Mouse (Mus musculus) heart, embryonic 13.5 days (tissue): ENCODE results near the gene Fam78a. TPM values are rescaled to one million over a fixed set of nuclear protein-coding genes. Genes with fewer than 3 reads are reported as not detected.
"Not testable (repeated sequence)": the region's sequence is repeated elsewhere in the genome, so short reads cannot be mapped to it uniquely, and the experiment has no call there.

Source experiments
- ATAC-seq: fragments of 200-750 bp; cut with Nextera tagmentation; 2 replicates; pipeline ENCODE4 v1.8.0; 2017; ENCODE audit warnings: moderate TSS enrichment; ENCODE audit not compliant: insufficient number of reproducible peaks, low FRiP score, low TSS enrichment; ENCODE audit errors: extremely low read depth
- H3K27ac ChIP-seq: fragments of 300-500 bp; sonication (generic); replicated peaks from 2 replicates; pipeline ENCODE4 v1.5.1; 2015; ENCODE audit warnings: moderate library complexity, mild to moderate bottlenecking, inconsistent platforms
- H3K27me3 ChIP-seq: fragments of 300-500 bp; sonication (generic); replicated peaks from 2 replicates; pipeline ENCODE4 v1.6.1; 2015; ENCODE audit warnings: mild to moderate bottlenecking, inconsistent platforms
- H3K36me3 ChIP-seq: fragments of 300-500 bp; sonication (generic); 2 replicates; pipeline ENCODE4 v1.6.1; 2015; ENCODE audit warnings: mild to moderate bottlenecking, inconsistent platforms
- H3K4me1 ChIP-seq: fragments of 300-500 bp; sonication (generic); 2 replicates; pipeline ENCODE4 v1.6.1; 2015; ENCODE audit warnings: inconsistent platforms
- H3K4me2 ChIP-seq: fragments of 300-500 bp; sonication (generic); 2 replicates; pipeline ENCODE4 v1.6.1; 2015; ENCODE audit warnings: inconsistent platforms, mild to moderate bottlenecking, moderate library complexity
- H3K4me3 ChIP-seq: fragments of 300-500 bp; sonication (generic); 2 replicates; pipeline ENCODE4 v1.5.1; 2015; ENCODE audit warnings: moderate library complexity, mild to moderate bottlenecking, inconsistent platforms
- H3K9ac ChIP-seq: fragments of 300-500 bp; sonication (generic); 2 replicates; pipeline ENCODE4 v1.6.1; 2015; ENCODE audit warnings: inconsistent platforms, mild to moderate bottlenecking, moderate library complexity
- H3K9me3 ChIP-seq: fragments of 300-500 bp; sonication (generic); 2 replicates; pipeline ENCODE4 v1.6.1; 2016; ENCODE audit warnings: inconsistent platforms
- WGBS: fragments of 180-500 bp; shearing (Covaris S2); methylation state at CpG from one replicate; pipeline ENCODE4 v1.1.7; 2015; ENCODE audit warnings: mixed read lengths; 5-methylcytosine and 5-hydroxymethylcytosine counted together
- polyA plus RNA-seq: library from polyadenylated mRNA; unstranded; fragments of >200 nt; fragmentation: Nextera tagmentation; extraction: Ambion mirVana; gene quantifications from 2 replicates; pipeline ENCODE4 v1.2.1, GENCODE M21; 2015

The Fam78a gene
- polyA plus RNA-seq, 1 experiment from 2014 or later, result 29.3 TPM

DNA sequence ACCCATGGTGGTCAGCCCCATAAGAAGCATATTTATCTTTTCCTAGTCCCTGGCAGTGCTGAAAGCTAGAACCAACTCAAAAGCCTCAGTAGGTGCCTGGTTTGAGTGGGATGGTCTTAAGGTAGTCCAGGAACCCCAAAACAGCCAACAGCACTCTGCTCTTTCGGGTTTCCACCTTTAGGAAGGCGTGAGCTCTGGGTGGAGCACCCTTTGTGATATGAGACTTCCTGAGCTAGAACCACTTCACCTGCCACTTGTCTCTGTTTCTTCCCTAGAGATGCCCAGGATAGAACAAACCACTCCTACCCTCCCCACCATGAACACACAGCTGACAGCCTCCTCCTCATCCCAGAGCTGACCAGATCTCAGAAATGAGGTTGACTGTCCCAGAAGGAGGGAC is 27.3 kb downstream of the Fam78a start:
- Histone ChIP-seq H3K27me3 (no peaks in the 10 kb centered on the region), H3K4me1 (peaks cover 79% of the 10 kb centered on the region), H3K4me2 (no peak overlapping the region), H3K36me3 (peaks cover 8% of the 10 kb centered on the region), H3K9ac (0 out of 2 replicates have a peak overlapping the region, but pooled peaks have one; percentile 61), H3K9me3 (no peaks in the 10 kb centered on the region), H3K4me3 (no peak overlapping the region), H3K27ac (peak overlapping the region; percentile 96)
- WGBS, result 65% methylated on average over 2 of the region's 2 CpGs
- ATAC-seq, result no peak

DNA sequence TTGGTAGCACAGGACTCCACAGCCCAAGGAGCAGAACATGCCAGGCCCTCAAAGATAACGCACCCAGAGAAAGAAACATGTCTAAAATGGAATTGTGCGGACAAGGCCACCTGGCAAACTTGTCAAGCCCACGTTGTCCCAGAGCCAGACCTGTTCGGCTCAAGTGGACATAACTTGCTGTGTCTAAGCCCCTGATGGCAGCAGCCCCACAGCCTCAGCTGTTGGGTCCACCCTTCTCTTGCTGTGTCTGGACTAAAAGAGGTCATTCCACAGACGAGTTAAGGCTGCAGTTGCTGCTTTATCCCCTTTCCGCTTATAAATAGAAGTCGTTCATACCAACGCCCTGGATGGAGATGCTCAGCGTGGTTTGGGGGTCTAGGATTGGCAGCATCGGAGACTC is 28.1 kb downstream of the Fam78a start:
- ATAC-seq, result no peak
- peak overlapping the region; percentile 57; the same call in 1 of the 2 replicates for H3K9ac ChIP-seq
- H3K36me3 ChIP-seq, result peaks cover 17% of the 10 kb centered on the region
- 31% methylated on average over 10 of the region's 10 CpGs for WGBS
- no peak overlapping the region for H3K4me2 ChIP-seq
- H3K4me1 ChIP-seq, result peaks cover 79% of the 10 kb centered on the region
- H3K9me3 ChIP-seq, result no peaks in the 10 kb centered on the region
- peak overlapping the region; percentile 96 for H3K27ac ChIP-seq
- no peak overlapping the region for H3K4me3 ChIP-seq
- H3K27me3 ChIP-seq, result no peaks in the 10 kb centered on the region

DNA sequence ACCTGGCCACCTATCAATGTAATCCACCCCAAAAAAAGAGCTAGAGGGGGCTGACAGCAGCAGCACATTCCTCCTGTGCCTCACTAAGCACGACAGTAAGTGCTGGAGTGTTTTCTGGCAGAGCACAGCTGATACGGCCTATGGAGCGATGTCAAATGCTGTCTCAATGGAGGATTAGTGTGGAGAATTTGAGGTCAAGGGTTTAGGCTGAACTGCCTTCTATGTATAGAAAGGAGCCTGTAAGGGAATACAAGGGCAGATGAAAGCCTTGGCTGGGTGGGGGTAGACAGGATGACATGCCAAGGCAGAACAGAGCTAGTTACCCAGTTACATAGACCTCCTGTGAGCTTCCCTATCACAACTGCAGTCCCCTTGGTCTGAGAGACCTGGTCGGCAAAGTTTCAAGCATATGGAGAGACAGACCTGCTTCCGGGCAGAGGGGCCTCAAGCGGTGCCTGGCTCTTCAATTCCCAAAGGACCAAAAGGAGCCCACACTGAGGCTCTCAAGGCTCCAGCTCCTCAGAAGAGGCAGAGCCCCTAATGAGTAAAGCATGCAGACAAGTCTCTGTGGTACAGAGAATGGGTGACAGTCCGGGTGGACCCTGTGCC is 29.2 kb downstream of the Fam78a start:
- peak; percentile 29; the same call in 1 of the 2 replicates for ATAC-seq
- no peak overlapping the region; the same call in 1 of the 2 replicates for H3K4me2 ChIP-seq
- H3K36me3 ChIP-seq, result peaks cover 27% of the 10 kb centered on the region
- H3K9ac ChIP-seq, result peak overlapping the region; percentile 66
- H3K9me3 ChIP-seq, result no peaks in the 10 kb centered on the region
- no peaks in the 10 kb centered on the region for H3K27me3 ChIP-seq
- no peak overlapping the region for H3K4me3 ChIP-seq
- peak overlapping the region; percentile 93 for H3K27ac ChIP-seq
- 34% methylated on average over 7 of the region's 7 CpGs for WGBS
- peaks cover 71% of the 10 kb centered on the region for H3K4me1 ChIP-seq

DNA sequence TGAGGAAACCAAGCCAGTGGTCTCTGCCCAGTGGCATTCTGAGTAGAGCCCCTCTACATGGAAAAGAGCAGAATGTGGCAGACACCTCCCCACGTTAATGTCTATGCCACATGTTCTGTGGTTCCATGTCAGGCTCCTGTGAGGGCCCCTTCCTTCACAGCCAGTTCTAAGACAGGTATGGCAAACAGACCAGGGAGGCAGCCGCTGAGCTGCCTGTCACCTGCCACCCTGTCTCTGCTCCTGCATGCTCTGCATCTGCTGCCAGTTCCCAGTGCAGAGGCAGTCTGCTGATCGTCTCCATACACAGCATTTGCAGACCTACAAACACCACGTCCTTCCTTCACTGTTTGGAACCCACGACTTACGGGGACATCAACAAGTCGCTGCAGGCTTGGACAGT is 32.2 kb downstream of the Fam78a start:
- Histone ChIP-seq H3K36me3 (peaks cover 58% of the 10 kb centered on the region), H3K4me2 (no peak overlapping the region), H3K27me3 (no peaks in the 10 kb centered on the region), H3K9ac (0 out of 2 replicates have a peak overlapping the region, but pooled peaks have one; percentile 56), H3K9me3 (no peaks in the 10 kb centered on the region), H3K4me3 (no peak overlapping the region), H3K4me1 (peaks cover 59% of the 10 kb centered on the region), H3K27ac (peak overlapping the region; percentile 53; the same call in 1 of the 2 replicates)
- no peak for ATAC-seq
- WGBS, result 70% methylated on average over 7 of the region's 7 CpGs

DNA sequence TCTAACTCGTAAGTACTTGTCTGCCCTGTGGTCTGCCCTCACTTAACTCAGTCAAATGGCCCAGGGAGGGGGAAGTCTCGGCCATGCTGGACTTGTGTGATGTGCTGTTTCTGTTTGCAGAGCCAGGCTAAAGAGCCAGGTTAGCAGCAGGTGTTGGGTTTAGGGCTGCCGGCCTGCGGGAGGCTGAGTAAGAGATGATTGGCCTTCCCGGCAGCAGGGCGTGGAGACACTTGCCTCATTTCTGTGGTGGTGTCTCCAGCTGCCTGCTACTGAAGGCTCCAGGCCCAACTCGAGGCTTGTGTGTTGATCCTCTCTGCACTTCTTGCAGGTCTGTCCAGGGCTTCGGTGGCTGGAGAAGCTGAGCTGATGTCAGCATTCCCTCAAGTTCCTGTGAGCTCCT is 32.9 kb downstream of the Fam78a start:
- peaks cover 59% of the 10 kb centered on the region for H3K4me1 ChIP-seq
- peak overlapping the region; percentile 53 for H3K27ac ChIP-seq
- no peaks in the 10 kb centered on the region for H3K9me3 ChIP-seq
- no peaks in the 10 kb centered on the region for H3K27me3 ChIP-seq
- no peak for ATAC-seq
- peak overlapping the region; percentile 56 for H3K9ac ChIP-seq
- peaks cover 60% of the 10 kb centered on the region for H3K36me3 ChIP-seq
- WGBS, result 51% methylated on average over 8 of the region's 8 CpGs
- no peak overlapping the region for H3K4me2 ChIP-seq
- H3K4me3 ChIP-seq, result no peak overlapping the region

DNA sequence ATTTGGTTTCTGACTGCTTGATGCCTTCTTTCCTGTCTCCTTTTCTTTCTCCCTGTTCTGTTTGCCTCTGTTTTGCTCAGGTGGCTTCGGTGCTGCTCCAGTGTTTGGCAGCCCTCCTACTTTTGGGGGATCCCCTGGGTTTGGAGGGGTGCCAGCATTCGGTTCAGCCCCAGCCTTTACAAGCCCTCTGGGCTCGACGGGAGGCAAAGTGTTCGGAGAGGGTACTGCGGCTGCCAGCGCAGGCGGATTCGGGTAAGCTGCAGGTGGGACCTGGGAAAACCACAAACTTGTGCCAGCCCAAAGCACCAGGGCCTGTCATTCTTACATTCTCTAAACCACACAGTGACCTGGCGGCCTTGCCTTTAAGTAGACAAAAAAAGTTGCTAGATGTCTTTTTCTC is 37.3 kb downstream of the Fam78a start:
- Histone ChIP-seq H3K4me3 (no peak overlapping the region), H3K9ac (peak overlapping the region; percentile 52), H3K27ac (peak overlapping the region; percentile 9), H3K4me1 (peaks cover 65% of the 10 kb centered on the region), H3K27me3 (no peaks in the 10 kb centered on the region), H3K4me2 (no peak overlapping the region), H3K36me3 (peaks cover 89% of the 10 kb centered on the region), H3K9me3 (no peaks in the 10 kb centered on the region)
- no peak for ATAC-seq
- 86% methylated on average over 10 of the region's 10 CpGs for WGBS

DNA sequence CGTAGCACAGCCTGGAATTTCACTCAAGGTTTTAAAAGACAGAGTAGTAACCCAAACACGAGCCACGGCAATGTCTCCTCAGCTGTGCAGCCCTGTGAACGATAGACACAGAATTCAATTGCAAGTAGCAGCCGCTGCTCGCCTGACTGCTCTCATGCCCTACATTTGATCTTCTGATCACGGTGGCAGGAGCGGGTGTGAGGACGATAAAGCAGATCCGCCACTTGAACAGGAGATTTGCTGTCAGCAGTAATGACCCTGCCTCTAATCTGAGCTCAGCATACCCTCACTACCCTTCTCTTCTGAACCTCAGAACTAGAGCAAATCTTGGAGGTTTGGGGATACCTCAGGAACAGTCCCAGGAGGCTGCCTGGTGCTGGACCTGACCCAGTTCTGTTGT is 38.6 kb downstream of the Fam78a start:
- no peak; the same call in 1 of the 2 replicates for ATAC-seq
- Histone ChIP-seq H3K9me3 (no peaks in the 10 kb centered on the region), H3K4me2 (0 out of 2 replicates have a peak overlapping the region, but pooled peaks have one; percentile 16), H3K27ac (peak overlapping the region; percentile 83), H3K9ac (peak overlapping the region; percentile 68; the same call in 1 of the 2 replicates), H3K27me3 (no peaks in the 10 kb centered on the region), H3K4me1 (peaks cover 55% of the 10 kb centered on the region), H3K4me3 (no peak overlapping the region), H3K36me3 (peaks cover 89% of the 10 kb centered on the region)
- 44% methylated on average over 10 of the region's 10 CpGs for WGBS

DNA sequence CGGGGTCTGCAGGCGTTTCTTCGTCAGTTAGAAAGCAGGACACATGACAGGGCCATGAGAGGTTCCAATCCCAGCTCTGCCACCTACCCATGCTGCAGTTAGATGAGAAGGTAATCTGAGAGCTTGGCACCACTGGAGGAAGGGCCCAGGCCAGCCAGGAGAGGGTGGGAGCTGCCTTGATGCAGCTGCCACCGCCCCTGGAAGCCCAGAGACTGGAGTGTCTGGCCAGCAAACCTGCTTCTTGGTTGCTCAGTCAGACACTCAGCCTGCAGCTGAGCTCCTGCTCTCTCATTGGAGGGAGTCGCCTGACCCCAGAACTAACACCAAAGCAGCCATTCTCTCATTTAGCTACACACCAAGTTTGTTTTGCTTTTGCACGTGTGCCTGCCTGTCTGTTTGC is 39.3 kb downstream of the Fam78a start:
- Histone ChIP-seq H3K27me3 (no peaks in the 10 kb centered on the region), H3K9me3 (no peaks in the 10 kb centered on the region), H3K36me3 (peaks cover 87% of the 10 kb centered on the region), H3K4me3 (no peak overlapping the region), H3K4me2 (no peak overlapping the region), H3K9ac (peak overlapping the region; percentile 68), H3K4me1 (peaks cover 55% of the 10 kb centered on the region), H3K27ac (peak overlapping the region; percentile 83)
- ATAC-seq, result no peak
- WGBS, result 50% methylated on average over 6 of the region's 6 CpGs

DNA sequence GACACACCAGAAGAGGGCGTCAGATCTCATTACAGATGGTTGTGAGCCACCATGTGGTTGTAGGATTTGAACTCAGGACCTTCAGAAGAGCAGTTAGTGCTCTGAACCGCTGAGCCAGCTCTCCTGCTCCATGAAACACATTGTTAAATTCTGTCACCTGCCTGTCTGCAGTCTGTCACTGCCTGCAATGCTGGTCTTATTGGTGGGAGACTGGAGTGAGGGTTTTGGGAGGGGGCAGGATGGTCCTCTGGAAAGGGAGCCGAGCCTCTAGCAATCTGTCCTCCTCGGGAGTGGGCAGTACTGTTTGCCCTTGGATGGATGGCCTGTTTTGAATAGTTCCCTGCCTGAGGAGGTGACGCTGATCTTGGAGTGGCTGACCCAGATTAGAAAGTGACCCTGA is 40.8 kb downstream of the Fam78a start:
- peaks cover 55% of the 10 kb centered on the region for H3K4me1 ChIP-seq
- peaks cover 87% of the 10 kb centered on the region for H3K36me3 ChIP-seq
- H3K4me3 ChIP-seq, result no peak overlapping the region
- ATAC-seq, result no peak
- WGBS, result 43% methylated on average over 5 of the region's 5 CpGs
- H3K9ac ChIP-seq, result 0 out of 2 replicates have a peak overlapping the region, but pooled peaks have one; percentile 38
- no peak overlapping the region for H3K4me2 ChIP-seq
- H3K27me3 ChIP-seq, result no peaks in the 10 kb centered on the region
- no peaks in the 10 kb centered on the region for H3K9me3 ChIP-seq
- peak overlapping the region; percentile 83 for H3K27ac ChIP-seq

DNA sequence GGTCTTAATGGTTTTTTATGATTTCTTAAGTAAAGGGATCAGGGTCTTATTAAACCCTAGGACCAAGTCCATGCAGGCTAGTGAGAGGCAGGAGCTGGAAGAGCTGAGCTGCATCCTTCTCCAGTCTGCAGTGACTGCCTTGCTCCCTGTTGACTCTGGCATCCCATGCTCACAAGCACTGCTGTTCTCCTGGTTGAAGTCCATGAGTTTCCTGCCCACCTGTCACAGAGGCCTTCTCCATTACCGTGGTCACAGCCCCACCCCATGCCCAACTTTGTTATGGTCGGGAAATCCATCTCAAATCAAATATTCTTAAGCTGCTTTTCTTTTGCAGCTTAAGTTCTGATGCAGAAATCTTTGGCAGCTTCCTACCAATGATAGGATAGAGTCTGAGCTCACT is 43.6 kb downstream of the Fam78a start:
- Histone ChIP-seq H3K4me1 (peaks cover 53% of the 10 kb centered on the region), H3K36me3 (peaks cover 92% of the 10 kb centered on the region), H3K4me3 (no peak overlapping the region), H3K27me3 (no peaks in the 10 kb centered on the region), H3K9ac (no peak overlapping the region), H3K27ac (no peak overlapping the region), H3K4me2 (no peak overlapping the region), H3K9me3 (no peaks in the 10 kb centered on the region)
- 86% methylated on average over 2 of the region's 2 CpGs for WGBS
- ATAC-seq, result no peak

DNA sequence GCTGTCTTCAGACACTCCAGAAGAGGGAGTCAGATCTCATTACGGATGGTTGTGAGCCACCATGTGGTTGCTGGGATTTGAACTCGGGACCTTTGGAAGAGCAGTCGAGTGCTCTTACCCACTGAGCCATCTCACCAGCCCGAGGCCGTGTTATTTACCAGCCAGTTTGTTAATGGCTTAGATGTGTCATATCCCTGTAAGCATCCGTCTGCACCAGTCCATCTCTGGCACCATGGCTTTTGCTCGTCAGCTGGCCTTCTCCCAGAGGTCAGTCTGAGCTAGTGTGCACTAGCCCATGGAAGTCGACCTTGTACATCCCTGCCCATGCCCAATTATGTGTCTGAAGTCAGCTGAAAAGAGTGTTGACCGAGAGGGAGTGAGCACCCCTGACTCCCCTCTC is 44.0 kb downstream of the Fam78a start:
- H3K27me3 ChIP-seq, H3K9me3 ChIP-seq, H3K4me3 ChIP-seq, H3K27ac ChIP-seq, ATAC-seq, H3K4me2 ChIP-seq, H3K9ac ChIP-seq: not testable (repeated sequence)
- Histone ChIP-seq H3K36me3 (peaks cover 92% of the 10 kb centered on the region), H3K4me1 (peaks cover 50% of the 10 kb centered on the region)
- 88% methylated on average over 9 of the region's 9 CpGs for WGBS

DNA sequence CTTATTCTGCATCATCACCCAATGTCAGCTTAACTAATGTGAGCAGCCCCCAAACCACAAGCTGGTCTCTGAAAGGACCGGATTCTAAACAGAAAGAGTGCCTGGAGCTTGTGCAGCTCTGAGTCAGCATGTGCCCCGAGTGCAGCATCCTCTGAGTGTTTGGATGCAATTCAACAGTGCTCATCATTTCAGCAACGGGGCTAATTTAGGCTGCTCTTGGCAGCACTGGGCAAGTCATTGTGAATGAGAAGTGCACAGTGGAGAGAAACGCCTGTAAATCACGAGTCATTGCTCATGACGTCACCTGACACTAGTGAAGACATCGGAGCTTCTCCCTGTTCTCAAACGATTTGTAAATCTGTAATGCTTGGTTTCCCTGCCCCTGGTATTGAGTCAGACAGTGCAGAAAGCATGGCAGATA is 46.0 kb downstream of the Fam78a start:
- Histone ChIP-seq H3K27me3 (no peaks in the 10 kb centered on the region), H3K4me1 (peaks cover 32% of the 10 kb centered on the region), H3K9me3 (no peaks in the 10 kb centered on the region), H3K4me2 (no peak overlapping the region), H3K4me3 (no peak overlapping the region), H3K36me3 (peaks cover 95% of the 10 kb centered on the region), H3K27ac (peak overlapping the region; percentile 44), H3K9ac (peak overlapping the region; percentile 40; the same call in 1 of the 2 replicates)
- ATAC-seq, result no peak
- 62% methylated on average over 8 of the region's 8 CpGs for WGBS
